ENCODE assay signal across 8 mouse cellular contexts in genomic region chr17:87264054-87264830, GRCm38 (mm10). TPM values are rescaled to one million over a fixed set of nuclear protein-coding genes. Genes with fewer than 3 reads are reported as not detected.
DNase-seq lines count a peak whose midpoint lies in the region; ATAC-seq and TF ChIP-seq lines count a peak whose summit lies in the region.

No protein-coding gene starts in this region.

- H3K4me2 ChIP-seq in embryonic facial prominence, embryonic 14.5 days (ENCODE audit: low read depth, low read length), result peak overlapping the region; percentile 69
- peak overlapping the region; percentile 61 for H3K4me2 ChIP-seq in intestine, embryonic 15.5 days (replicated peaks)
- H3K4me2 ChIP-seq in myocyte (ENCODE audit: low read depth), result peak overlapping the region; percentile 64

- H3K27me3 ChIP-seq in embryonic facial prominence, embryonic 14.5 days (replicated peaks; ENCODE audit: control insufficient read depth, insufficient read depth, low read length), result no peaks in the 10 kb centered on the region
- no peaks in the 10 kb centered on the region for H3K27me3 ChIP-seq in intestine, embryonic 15.5 days (replicated peaks)
- no peaks in the 10 kb centered on the region for H3K27me3 ChIP-seq in myocyte (ENCODE audit: control insufficient read depth, insufficient read depth, insufficient read length)

- WGBS in embryonic facial prominence, embryonic 14.5 days, result 88% methylated on average over 11 of the region's 11 CpGs
- WGBS in intestine, embryonic 15.5 days, result 87% methylated on average over 11 of the region's 11 CpGs

- peaks cover 11% of the 10 kb centered on the region; the same call in 1 of the 2 replicates for H3K9me3 ChIP-seq in embryonic facial prominence, embryonic 14.5 days (ENCODE audit: control insufficient read depth, low read length)
- no peaks in the 10 kb centered on the region; the same call in 1 of the 2 replicates for H3K9me3 ChIP-seq in intestine, embryonic 15.5 days

- no peak for TF ChIP-seq CTCF in layer of hippocampus, adult 2 months (conservative IDR thresholded peaks at IDR 0.05)

- peaks cover 9% of the 10 kb centered on the region; the same call in 1 of the 2 replicates for H3K4me1 ChIP-seq in embryonic facial prominence, embryonic 14.5 days (ENCODE audit: control insufficient read depth, insufficient read depth, low read length)
- peaks cover 13% of the 10 kb centered on the region for H3K4me1 ChIP-seq in intestine, embryonic 15.5 days (replicated peaks)

- DNase-seq in layer of hippocampus, adult 2 months (ENCODE audit: low spot score in 2 of 2), result no peak
- no peak for DNase-seq in layer of hippocampus, adult 9-10 months (ENCODE audit: low spot score)
- DNase-seq in embryonic facial prominence, embryonic 14.5 days (ENCODE audit: low spot score), result no peak
- DNase-seq in left cerebral cortex, adult 18-20 months (ENCODE audit: low spot score in 2 of 2), result no peak
- no peak for DNase-seq in layer of hippocampus, postnatal 10 days (ENCODE audit: low spot score in 2 of 2)
- no peak for DNase-seq in right cerebral cortex, postnatal 25 days

- H3K36me3 ChIP-seq in embryonic facial prominence, embryonic 14.5 days (ENCODE audit: control insufficient read depth, insufficient read depth, low read length), result peaks cover 42% of the 10 kb centered on the region
- peaks cover 20% of the 10 kb centered on the region for H3K36me3 ChIP-seq in intestine, embryonic 15.5 days
- peaks cover 6% of the 10 kb centered on the region for H3K36me3 ChIP-seq in myocyte (ENCODE audit: control insufficient read depth, insufficient read depth)

- H3K27ac ChIP-seq in layer of hippocampus, adult 2 months, result no peak overlapping the region
- H3K27ac ChIP-seq in embryonic facial prominence, embryonic 14.5 days (replicated peaks; ENCODE audit: low read depth, low read length), result no peak overlapping the region
- H3K27ac ChIP-seq in intestine, embryonic 15.5 days, result no peak overlapping the region

- H3K9ac ChIP-seq in embryonic facial prominence, embryonic 14.5 days (ENCODE audit: low read depth, low read length), result peak overlapping the region; percentile 92; the same call in 1 of the 2 replicates
- no peak overlapping the region; the same call in 1 of the 2 replicates for H3K9ac ChIP-seq in intestine, embryonic 15.5 days

- peaks cover 44% of the 10 kb centered on the region for H3K79me2 ChIP-seq in myocyte (ENCODE audit: control insufficient read depth, insufficient read depth)

- H3K4me3 ChIP-seq in layer of hippocampus, adult 2 months, result peak overlapping the region; percentile 99; the same call in 1 of the 2 replicates
- peak overlapping the region; percentile 81 for H3K4me3 ChIP-seq in embryonic facial prominence, embryonic 14.5 days (ENCODE audit: low read depth, low read length)
- peak overlapping the region; percentile 89 for H3K4me3 ChIP-seq in intestine, embryonic 15.5 days (replicated peaks)
- H3K4me3 ChIP-seq in myocyte, result peak overlapping the region; percentile 71

- TF ChIP-seq POLR2A in myocyte (IDR thresholded peaks at IDR 0.05; ENCODE audit: insufficient read length, low read depth), result no peak

- H3ac ChIP-seq in myocyte (ENCODE audit: control insufficient read depth, insufficient read length), result no peak overlapping the region

- no peak for ATAC-seq in embryonic facial prominence, embryonic 14.5 days (ENCODE audit: low read depth)
- ATAC-seq in intestine, embryonic 15.5 days, result no peak

TF ChIP-seq in myocyte, 11 proteins besides CTCF, POLR2A, EP300 and RAD21:
- TF ChIP-seq TCF12 (IDR thresholded peaks at IDR 0.05; ENCODE audit: insufficient read depth, poor library complexity, severe bottlenecking), result no peak
- no peak for TF ChIP-seq CEBPB (IDR thresholded peaks at IDR 0.05; ENCODE audit: insufficient read depth, poor library complexity, severe bottlenecking)
- TF ChIP-seq TCF3 (IDR thresholded peaks at IDR 0.05; ENCODE audit: insufficient read length, low read depth), result no peak
- no peak for TF ChIP-seq MYOG (IDR thresholded peaks at IDR 0.05; ENCODE audit: control insufficient read depth in 1 of 3, insufficient read depth in 1 of 3, insufficient read length in 2 of 3, low read depth in 2 of 3)
- no peak for TF ChIP-seq MAX (IDR thresholded peaks at IDR 0.05; ENCODE audit: low read depth)
- no peak for TF ChIP-seq POLR2AphosphoS2 (IDR thresholded peaks at IDR 0.05; ENCODE audit: insufficient read length, low read depth)
- TF ChIP-seq USF1 (IDR thresholded peaks at IDR 0.05; ENCODE audit: low read depth), result no peak
- TF ChIP-seq MYOD1 (IDR thresholded peaks at IDR 0.05; ENCODE audit: control insufficient read depth in 1 of 3, insufficient read length in 2 of 3, low read depth in 2 of 3), result no peak
- no peak for TF ChIP-seq E2F4 (IDR thresholded peaks at IDR 0.05; ENCODE audit: insufficient read depth)
- TF ChIP-seq SRF (IDR thresholded peaks at IDR 0.05; ENCODE audit: control insufficient read depth, insufficient read length, low read depth), result no peak
- no peak for TF ChIP-seq REST (IDR thresholded peaks at IDR 0.05; ENCODE audit: insufficient read depth, insufficient read length)
TF ChIP-seq in myocyte: peak in this region for 0.

RNA-seq across cellular contexts. Expression of gene Mcfd2, which starts 1.5 kb away (rescaled TPM):
- total RNA-seq in layer of hippocampus, adult 2 months (2021), result 10 to 100 TPM; 56.0 to 62.6 TPM
- 113 TPM in 2 replicates for polyA plus RNA-seq in embryonic facial prominence, embryonic 14.5 days (2014; fragmentation: Nextera tagmentation; extraction: Ambion mirVana)
- polyA plus RNA-seq in intestine, embryonic 15.5 days (2015; fragmentation: Nextera tagmentation; extraction: Ambion mirVana), result 117 and 139 TPM in 2 replicates
- 59.1 TPM for polyA plus RNA-seq in myocyte (2012; fragmentation: generic; extraction: Trizol)
- 10 to 100 TPM; 67.2 to 72.0 TPM for total RNA-seq in left cerebral cortex, adult 18-20 months (2021)
- 10 to 100 TPM; 35.4 to 37.0 TPM for total RNA-seq in layer of hippocampus, postnatal 10 days (2021)

RNA-seq across cellular contexts. Expression of gene Ttc7, which starts 18.4 kb away (rescaled TPM):
- total RNA-seq in layer of hippocampus, adult 2 months (2021), result 1 to 10 TPM; 7.0 to 8.6 TPM
- polyA plus RNA-seq in embryonic facial prominence, embryonic 14.5 days (2014; fragmentation: Nextera tagmentation; extraction: Ambion mirVana), result 9.6 and 10.2 TPM in 2 replicates
- polyA plus RNA-seq in intestine, embryonic 15.5 days (2015; fragmentation: Nextera tagmentation; extraction: Ambion mirVana), result 22.0 and 24.7 TPM in 2 replicates
- 15.2 TPM for polyA plus RNA-seq in myocyte (2012; fragmentation: generic; extraction: Trizol)
- total RNA-seq in left cerebral cortex, adult 18-20 months (2021), result 10 to 100 TPM; 10.0 to 11.9 TPM
- total RNA-seq in layer of hippocampus, postnatal 10 days (2021), result 1 to 10 TPM; 6.4 to 7.1 TPM
